Mouse (Mus musculus) gastrocnemius, postnatal 4 days (tissue): ENCODE measurements around the gene Akt2. TPM values are rescaled to one million over a fixed set of nuclear protein-coding genes. Genes with fewer than 3 reads are reported as not detected.
"Not testable (repeated sequence)": the region's sequence is repeated elsewhere in the genome, so short reads cannot be mapped to it uniquely, and the experiment has no call there.

ENCODE experiments used
- DNase-seq, 2 experiments: peaks; one replicate each; pipeline ENCODE4 v3.0.0; 2021 to 2022; ENCODE audit warnings: low spot score in 2 of 2, mixed read lengths in 2 of 2
- total RNA-seq, 2 experiments: library from RNA; stranded (reverse); gene quantifications; 2 replicates each; pipeline ENCODE4 v1.2.3; 2021

Akt2 gene
- total RNA-seq, 2 experiments from 2014 or later = 183 to 188 TPM

GRCm38 (mm10) chr7:27610871-27611270 is 19.5 kb downstream of the Akt2 start:
- DNase-seq = no peak

GRCm38 (mm10) chr7:27612940-27613339 is 21.6 kb downstream of the Akt2 start:
- DNase-seq = no peak

DNA sequence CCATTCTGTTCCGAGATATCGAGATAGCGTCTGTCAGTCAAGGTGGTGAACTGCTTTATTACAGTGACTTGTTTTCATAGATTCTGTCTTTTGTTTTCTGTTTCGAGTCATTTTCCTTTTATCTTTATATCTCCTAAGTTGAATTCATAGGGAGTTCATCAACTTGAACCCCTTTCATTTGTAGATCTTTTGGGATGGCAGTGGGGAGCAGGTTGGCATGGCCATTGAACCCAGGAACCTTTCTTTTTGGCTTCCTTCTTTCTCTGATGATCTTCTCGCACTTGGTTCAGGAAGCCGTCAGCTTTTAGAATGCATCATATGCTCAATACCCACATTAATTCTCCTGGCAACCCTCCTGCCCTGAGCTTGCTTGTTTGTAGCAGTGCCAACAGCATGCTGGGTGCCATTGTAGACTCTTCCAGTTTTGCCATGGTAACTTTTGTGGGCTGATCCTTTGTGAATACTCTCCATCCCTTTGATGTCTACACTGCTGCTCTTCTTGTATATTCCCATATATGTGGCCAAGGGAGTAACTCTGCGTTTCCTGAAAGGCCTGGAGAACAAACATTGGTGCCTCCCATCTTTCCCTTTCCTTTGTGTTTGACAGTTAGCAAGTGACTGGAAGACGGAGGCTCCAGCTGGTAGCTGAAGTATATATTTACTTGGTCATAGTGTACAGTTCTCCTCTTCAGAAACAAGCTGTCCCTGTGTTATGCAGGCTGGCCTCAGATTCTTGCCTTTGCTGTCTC is 22.6 kb downstream of the Akt2 start:
- no peak for DNase-seq

DNA sequence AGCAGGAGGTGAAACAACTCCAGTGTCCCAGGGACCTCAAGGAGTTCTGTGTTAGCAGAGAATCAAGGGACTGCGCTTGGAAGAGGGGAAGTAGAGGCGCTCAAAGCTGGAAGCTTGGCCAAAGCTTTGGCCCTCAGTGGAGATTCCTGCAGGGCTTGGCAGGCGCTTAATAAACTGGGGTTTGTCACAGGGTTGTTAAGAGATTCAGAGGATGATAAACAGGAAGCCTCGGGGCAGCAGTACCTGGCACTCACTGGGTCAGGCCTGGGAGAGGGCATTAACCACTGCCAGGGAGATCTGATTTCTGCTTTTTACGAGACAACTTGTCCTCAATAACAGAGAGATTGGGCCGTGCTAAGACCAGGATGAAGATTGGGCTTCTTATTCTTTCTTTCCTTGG is 29.7 kb downstream of the Akt2 start:
- DNase-seq = no peak

DNA sequence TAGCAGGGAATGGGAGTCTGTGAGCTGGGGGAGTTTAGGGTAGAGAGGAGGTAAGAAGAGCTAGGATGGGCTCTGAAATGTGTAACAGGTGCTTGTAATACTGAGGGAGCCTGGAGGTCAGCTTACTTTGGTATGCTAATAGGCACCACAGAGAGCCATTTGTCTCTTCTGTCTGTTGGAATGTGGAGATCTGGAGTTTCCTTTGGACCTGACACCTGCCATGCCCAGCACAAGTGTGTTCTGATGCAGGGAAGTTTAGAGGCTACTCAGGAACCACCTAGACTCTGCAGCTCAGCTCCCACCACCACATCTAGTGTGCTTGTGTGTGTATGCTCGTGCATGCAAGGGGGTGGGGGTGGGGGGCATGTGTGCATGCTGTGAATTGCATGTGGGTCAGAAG is 30.9 kb downstream of the Akt2 start:
- DNase-seq = no peak

DNA sequence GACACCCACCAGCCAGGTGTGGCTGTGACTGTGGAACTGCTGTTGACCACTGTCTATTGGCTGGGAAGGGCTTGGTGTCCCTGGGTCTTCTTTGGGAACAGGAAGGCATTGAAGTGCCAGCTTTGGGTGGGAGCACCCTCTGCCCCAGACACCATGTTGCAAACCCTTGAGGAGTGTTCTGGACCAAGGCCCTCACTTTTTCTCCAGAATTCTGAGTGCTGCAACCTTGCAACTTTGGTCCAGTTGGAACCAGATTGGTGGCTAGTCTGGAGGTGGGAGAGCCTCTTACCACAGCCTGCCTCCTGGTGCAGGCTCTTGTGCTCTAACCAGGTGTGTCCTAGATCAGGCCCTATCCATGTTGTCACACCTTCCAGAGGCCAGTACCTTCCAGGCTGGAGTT is 33.6 kb downstream of the Akt2 start:
- DNase-seq = no peak

- DNase-seq = no peak
Observed at GRCm38 (mm10) chr7:27627707-27628106, 36.4 kb downstream of the Akt2 start.

DNA sequence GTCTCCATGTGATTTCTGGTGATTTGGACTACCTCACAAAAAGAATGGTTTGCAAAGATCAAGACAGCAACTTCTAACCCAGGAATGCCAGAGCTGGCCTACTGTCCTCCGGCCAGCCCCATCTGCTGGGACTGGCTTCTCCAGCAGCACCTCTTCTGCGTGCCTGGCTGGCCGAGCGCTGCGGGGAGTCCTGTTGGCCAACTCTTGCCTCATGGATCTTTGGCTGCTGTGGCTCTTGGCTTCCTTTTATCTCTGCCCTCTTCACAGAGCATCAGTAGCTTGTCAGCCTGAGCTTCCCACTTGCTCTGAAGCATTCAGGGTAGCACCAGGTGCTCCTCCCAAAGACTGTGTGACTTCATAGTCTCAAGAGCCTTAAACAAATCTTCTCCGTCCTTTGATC is 36.8 kb downstream of the Akt2 start:
- DNase-seq = no peak

DNA sequence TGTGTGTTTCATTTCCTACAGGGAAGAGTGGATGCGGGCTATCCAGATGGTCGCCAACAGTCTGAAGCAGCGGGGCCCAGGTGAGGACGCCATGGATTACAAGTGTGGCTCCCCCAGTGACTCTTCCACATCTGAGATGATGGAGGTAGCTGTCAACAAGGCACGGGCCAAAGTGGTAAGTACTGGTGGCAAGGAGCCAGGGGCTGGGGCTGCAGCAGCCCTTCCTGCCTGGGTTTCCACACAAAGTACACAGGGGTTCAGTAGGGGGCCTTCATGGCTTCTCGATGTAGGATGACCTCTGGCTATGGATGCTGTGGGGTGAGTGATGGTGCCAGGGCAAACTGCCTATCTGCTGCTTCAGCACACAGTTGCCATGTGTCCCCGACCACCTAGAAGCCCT is 37.5 kb downstream of the Akt2 start:
- not testable (repeated sequence) for DNase-seq

- DNase-seq = no peak
Observed at GRCm38 (mm10) chr7:27631439-27631838, 40.1 kb downstream of the Akt2 start.

GRCm38 (mm10) chr7:27633166-27633565 is 41.8 kb downstream of the Akt2 start:
- no peak for DNase-seq

- no peak for DNase-seq
Observed at GRCm38 (mm10) chr7:27634691-27635090, 43.3 kb downstream of the Akt2 start.

DNA sequence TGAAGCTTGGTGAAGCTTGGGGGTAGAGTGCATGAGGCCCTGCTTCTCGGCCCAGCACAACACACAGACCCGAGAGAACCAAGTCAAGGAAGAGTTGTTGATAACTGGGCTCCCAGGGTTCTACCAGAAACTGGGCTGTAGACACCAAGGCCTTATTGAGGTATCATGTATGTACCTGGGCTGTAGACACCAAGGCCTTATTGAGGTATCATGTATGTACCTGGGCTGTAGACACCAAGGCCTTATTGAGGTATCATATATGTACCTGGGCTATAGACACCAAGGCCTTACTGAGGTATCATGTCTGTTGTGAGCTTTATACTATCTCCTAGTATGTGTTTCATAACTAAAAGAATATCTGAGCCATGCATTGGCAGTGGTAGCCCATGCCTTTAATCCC is 43.7 kb downstream of the Akt2 start:
- DNase-seq = not testable (repeated sequence)

DNA sequence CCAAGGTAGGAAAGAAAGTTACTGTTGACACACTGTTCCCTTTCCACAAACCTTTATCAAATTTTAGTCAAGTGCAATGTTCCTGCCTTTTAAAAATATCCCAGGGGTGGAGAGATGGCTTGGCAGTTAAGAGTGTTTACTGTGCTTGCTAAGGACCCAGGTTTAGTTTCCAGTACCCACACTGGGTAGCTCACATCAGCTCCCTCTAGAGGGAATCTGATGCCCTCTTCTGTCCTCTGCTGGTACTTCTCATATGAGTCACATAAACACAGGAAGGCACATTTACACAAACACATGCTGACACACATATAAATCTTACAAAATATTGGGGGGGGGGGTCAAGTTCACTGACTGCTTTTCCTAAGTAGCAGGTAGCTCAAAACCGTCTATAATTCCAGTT is 53.1 kb downstream of the Akt2 start:
- no peak for DNase-seq

DNA sequence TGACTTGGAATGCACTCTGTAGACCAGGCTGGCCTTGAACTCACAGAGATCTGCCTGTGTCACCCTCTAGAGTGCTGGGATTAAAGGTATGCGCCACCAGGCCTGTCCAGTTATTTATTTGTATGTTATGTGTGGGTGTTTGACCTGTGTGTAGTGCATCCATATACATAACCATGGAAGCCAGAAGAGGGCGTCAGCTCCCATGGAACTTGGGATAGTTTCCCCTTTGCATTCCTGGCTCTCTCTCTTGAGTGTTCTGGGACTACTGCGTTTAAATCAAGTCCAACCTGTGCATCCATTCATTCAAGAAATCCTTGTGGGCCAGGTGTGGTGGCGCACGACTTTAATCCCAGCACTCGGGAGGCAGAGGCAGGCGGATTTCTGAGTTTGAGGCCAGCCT is 55.2 kb downstream of the Akt2 start:
- no peak for DNase-seq

- DNase-seq = no peak
Observed at GRCm38 (mm10) chr7:27647281-27648002, 56.1 kb downstream of the Akt2 start.

GRCm38 (mm10) chr7:27649723-27650122 is 58.4 kb downstream of the Akt2 start:
- no peak for DNase-seq

GRCm38 (mm10) chr7:27650949-27651348 is 59.6 kb downstream of the Akt2 start:
- DNase-seq = peak; percentile 70 to 78

- DNase-seq = peak in 1 of 2 experiments; percentile 62
Observed at GRCm38 (mm10) chr7:27653681-27654437, 62.5 kb downstream of the Akt2 start, which contains the start of gene Ttc9b. Gene Ttc9b, plus strand, starts transcription at chr7:27653915.

DNA sequence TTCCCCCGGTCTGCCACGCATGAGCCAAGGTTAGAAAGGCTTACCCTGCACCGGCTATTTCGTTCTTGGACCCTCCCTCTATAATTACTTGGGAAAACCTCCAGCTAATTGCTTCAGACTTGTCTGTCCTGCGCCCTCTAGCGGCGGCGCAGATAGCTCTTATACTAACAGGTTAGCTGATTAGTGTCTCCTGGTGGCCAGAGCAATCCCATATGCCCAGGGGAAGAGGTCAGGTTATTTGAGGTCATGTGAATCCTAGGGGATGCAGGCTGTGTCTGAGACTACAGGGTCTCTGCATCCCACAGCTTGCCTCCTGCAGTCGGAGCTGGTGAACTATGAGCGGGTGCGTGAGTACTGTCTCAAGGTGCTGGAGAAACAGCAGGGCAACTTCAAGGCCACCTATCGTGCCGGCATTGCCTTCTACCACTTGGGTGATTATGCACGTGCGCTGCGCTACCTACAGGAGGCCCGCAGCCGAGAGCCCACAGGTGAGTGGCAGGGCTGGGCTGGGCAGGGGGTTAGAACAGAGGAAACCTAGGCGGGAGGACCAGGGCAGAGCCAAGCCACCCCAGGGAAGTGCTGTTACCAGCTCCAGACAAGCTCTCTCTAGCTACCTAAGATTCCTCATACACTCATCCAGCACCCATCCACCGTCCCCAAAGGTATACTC is 63.4 kb downstream of the Akt2 start:
- DNase-seq = no peak

GRCm38 (mm10) chr7:27655545-27655944 is 64.2 kb downstream of the Akt2 start:
- no peak for DNase-seq
